Mouse (Mus musculus) kidney, adult 2 months (tissue): ENCODE measurements around the gene Efcab11.

Source experiments
- CTCF ChIP-seq: fragments of 200-500 bp; conservative IDR thresholded peaks from 2 replicates; pipeline ENCODE4 v1.5.1; 2011; ENCODE audit warnings: low read depth, mild to moderate bottlenecking, control low read depth, low read length, moderate library complexity, mixed read lengths; ENCODE audit not compliant: insufficient read depth, insufficient read length
- POLR2A ChIP-seq: fragments of 200-500 bp; IDR thresholded peaks from one replicate; pipeline ENCODE4 v1.6.1; 2011; ENCODE audit warnings: low read depth, low read length, control low read depth

DNA sequence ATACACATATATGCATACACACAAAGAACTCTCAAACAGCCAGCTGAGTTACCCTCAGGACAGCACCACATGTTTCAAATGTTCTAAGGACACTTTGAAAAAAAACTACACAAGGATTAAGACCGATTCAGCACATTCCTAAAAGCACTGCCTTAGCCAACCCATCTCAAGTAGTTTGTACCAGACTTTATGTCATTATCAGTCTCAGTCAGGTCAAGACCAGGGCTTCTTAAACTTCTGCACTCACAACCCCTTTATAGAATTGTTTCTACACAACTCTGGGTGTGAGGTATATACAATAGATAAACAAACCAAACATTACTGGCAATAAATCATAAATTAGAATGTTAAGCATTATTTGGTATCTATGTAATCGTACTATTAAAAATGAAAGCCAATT, 109.4 kb downstream of the Efcab11 start:
- TF ChIP-seq POLR2A (no peak), CTCF (no peak)
